Mouse (Mus musculus) hindbrain, embryonic 13.5 days (tissue): ENCODE data around the gene Bglap3. TPM values are rescaled to one million over a fixed set of nuclear protein-coding genes. Genes with fewer than 3 reads are reported as not detected.
"Not testable (repeated sequence)": the region's sequence is repeated elsewhere in the genome, so short reads cannot be mapped to it uniquely, and the experiment has no call there.

Source experiments
- ATAC-seq: fragments of 200-750 bp; cut with Nextera tagmentation; 2 replicates; pipeline ENCODE4 v1.8.0; 2017; ENCODE audit warnings: moderate TSS enrichment; ENCODE audit not compliant: low FRiP score
- H3K27ac ChIP-seq: fragments of 300-500 bp; sonication (generic); 2 replicates; pipeline ENCODE4 v1.5.1; 2015; ENCODE audit warnings: inconsistent platforms, mild to moderate bottlenecking, moderate library complexity
- H3K27me3 ChIP-seq: fragments of 300-500 bp; sonication (generic); 2 replicates; pipeline ENCODE4 v1.6.1; 2015; ENCODE audit warnings: mild to moderate bottlenecking, inconsistent platforms
- H3K36me3 ChIP-seq: fragments of 300-500 bp; sonication (generic); 2 replicates; pipeline ENCODE4 v1.6.1; 2015; ENCODE audit warnings: mild to moderate bottlenecking, inconsistent platforms
- H3K4me1 ChIP-seq: fragments of 300-500 bp; sonication (generic); replicated peaks from 2 replicates; pipeline ENCODE4 v1.6.1; 2015; ENCODE audit warnings: inconsistent platforms
- H3K4me2 ChIP-seq: fragments of 300-500 bp; sonication (generic); 2 replicates; pipeline ENCODE4 v1.6.1; 2015; ENCODE audit warnings: inconsistent platforms, mild to moderate bottlenecking, moderate library complexity
- H3K4me3 ChIP-seq: fragments of 300-500 bp; sonication (generic); 2 replicates; pipeline ENCODE4 v1.5.1; 2015; ENCODE audit warnings: mild to moderate bottlenecking, inconsistent platforms
- H3K9ac ChIP-seq: fragments of 300-500 bp; sonication (generic); 2 replicates; pipeline ENCODE4 v1.6.1; 2015; ENCODE audit warnings: mild to moderate bottlenecking, inconsistent platforms
- H3K9me3 ChIP-seq: fragments of 300-500 bp; sonication (generic); 2 replicates; pipeline ENCODE4 v1.6.1; 2016; ENCODE audit warnings: inconsistent platforms
- WGBS: fragments of 180-500 bp; shearing (Covaris S2); methylation state at CpG from one replicate; pipeline ENCODE4 v1.1.7; 2015; 5-methylcytosine and 5-hydroxymethylcytosine counted together
- polyA plus RNA-seq: library from polyadenylated mRNA; unstranded; fragments of >200 nt; fragmentation: Nextera tagmentation; extraction: Ambion mirVana; gene quantifications from 2 replicates; pipeline ENCODE4 v1.2.1, GENCODE M21; 2015

Bglap3 gene
- polyA plus RNA-seq, result 0.19 TPM in 1 of 2 replicates, not detected in the other

DNA sequence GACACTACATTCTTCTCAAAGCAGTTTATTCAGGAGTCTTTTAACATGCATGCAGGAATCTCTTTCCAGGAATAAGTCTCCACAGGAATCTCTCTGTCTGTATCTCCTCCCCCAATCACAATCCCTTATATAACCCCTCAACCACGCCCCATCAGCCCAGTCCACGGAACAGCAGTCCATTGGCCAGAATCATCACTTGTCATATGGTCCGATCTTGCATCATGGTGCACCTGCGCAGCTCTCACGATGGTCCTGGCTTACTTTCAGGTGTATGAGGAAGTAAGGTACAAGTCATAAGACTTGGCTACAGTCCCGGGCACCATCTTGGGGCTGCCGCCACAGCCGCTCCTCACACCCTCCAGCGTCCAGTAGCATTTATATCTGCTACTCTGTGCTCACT, at the start of gene Bglap3:
TSS of gene Bglap3 (minus strand) at position 101 of the 400 bp plus-strand sequence.
- ATAC-seq, H3K4me2 ChIP-seq, H3K4me3 ChIP-seq, H3K36me3 ChIP-seq, H3K9ac ChIP-seq, H3K4me1 ChIP-seq, H3K27ac ChIP-seq, H3K27me3 ChIP-seq: not testable (repeated sequence)
- H3K9me3 ChIP-seq, result peaks cover 11% of the 10 kb centered on the region
- WGBS, result 94% methylated on average over 9 of the region's 9 CpGs

DNA sequence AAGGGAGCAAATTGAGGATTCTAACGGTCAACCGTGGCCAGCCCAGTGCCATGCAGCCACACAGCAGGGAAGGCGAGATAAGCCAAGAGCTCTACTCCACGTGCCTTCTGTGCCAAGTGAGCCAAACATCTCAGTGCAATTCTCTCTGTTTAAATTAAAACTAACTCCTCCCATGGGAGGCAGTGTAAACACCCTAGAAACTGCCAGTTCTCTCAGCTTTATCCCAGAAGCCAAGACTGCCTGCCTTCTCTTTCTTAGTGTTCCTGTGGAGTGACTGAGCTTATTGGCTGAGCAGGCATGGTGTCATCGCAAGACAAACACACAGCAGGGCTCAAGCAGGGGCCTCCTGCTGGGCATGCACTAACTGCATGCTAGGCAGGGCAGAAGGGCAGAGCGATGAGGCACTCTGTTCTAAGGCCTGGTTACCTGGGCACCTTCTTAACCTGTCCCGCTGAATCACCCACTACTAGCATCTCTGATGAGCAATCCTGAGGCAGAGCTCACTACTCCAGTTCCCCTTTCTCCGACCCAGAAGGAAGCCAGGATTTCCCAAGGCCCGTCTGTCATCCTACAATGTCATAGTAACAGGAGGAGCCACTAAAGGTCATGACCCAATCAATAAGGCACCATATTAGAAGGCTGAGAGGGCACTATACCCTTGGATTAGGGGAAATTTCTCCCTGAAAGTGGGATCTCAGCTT, 49.6 kb upstream of the Bglap3 start:
- Histone ChIP-seq H3K4me1 (peaks cover 52% of the 10 kb centered on the region), H3K9me3 (no peaks in the 10 kb centered on the region), H3K36me3 (peaks cover 44% of the 10 kb centered on the region), H3K4me2 (peak overlapping the region; percentile 17), H3K27ac (no peak overlapping the region), H3K27me3 (no peaks in the 10 kb centered on the region), H3K9ac (peak overlapping the region; percentile 56), H3K4me3 (no peak overlapping the region; the same call in 1 of the 2 replicates)
- 35% methylated on average over 9 of the region's 9 CpGs for WGBS
- ATAC-seq, result no peak

- Histone ChIP-seq H3K27ac (no peak overlapping the region), H3K9me3 (no peaks in the 10 kb centered on the region), H3K4me1 (peaks cover 52% of the 10 kb centered on the region), H3K36me3 (peaks cover 58% of the 10 kb centered on the region), H3K4me3 (no peak overlapping the region), H3K4me2 (no peak overlapping the region), H3K27me3 (no peaks in the 10 kb centered on the region), H3K9ac (no peak overlapping the region)
- ATAC-seq, result no peak
- WGBS, result 96% methylated on average over 19 of the region's 19 CpGs
These were observed 48.2 kb upstream of the Bglap3 start for GRCm38 (mm10) chr3:88420771-88421170.

DNA sequence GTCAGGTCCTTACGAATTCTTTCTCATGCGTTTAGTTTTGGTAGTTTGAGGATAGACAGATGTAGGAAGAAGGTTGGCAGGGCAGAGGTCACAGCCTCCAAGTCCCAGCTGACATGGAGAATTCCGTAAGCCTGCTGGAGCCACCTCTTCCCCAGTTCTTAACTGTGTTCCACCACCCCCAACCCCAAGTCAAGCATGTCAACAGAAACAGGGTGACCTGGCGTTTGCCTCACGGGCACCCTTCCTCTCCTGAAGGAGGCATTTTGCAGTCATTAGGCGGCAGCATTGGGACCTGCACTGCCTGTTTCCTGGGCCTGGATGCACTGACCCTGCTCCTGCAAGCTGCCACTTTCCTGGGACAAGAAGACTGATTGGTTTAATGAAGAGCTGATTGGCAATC, 45.5 kb upstream of the Bglap3 start:
- Histone ChIP-seq H3K27ac (no peak overlapping the region), H3K9ac (no peak overlapping the region), H3K4me1 (peaks cover 36% of the 10 kb centered on the region), H3K4me3 (no peak overlapping the region), H3K9me3 (no peaks in the 10 kb centered on the region), H3K27me3 (no peaks in the 10 kb centered on the region), H3K36me3 (peaks cover 85% of the 10 kb centered on the region), H3K4me2 (no peak overlapping the region)
- no peak for ATAC-seq
- 88% methylated on average over 6 of the region's 6 CpGs for WGBS

DNA sequence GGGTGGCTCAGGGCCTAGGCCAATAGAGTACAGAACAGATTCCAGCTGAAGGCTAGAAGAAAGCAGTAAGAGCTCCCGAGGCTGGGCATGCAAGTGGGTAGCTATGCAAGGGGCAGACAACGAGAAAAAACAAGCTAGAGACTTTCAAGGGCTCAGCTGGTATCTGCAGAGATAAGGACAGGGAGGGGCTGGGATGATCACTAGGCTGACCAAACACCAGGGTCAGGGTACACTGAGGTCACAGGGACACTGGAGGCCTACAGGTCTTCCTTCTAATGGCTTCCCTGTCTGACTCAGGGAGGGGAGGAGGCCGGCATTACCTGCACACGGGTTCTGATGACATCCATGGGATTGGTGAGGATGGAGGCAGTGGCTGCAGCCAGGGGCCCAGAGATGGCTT, 43.1 kb upstream of the Bglap3 start:
- no peaks in the 10 kb centered on the region for H3K9me3 ChIP-seq
- H3K4me3 ChIP-seq, result no peak overlapping the region
- peaks cover 95% of the 10 kb centered on the region for H3K36me3 ChIP-seq
- WGBS, result 89% methylated on average over 4 of the region's 4 CpGs
- H3K4me1 ChIP-seq, result peaks cover 25% of the 10 kb centered on the region
- no peak overlapping the region for H3K4me2 ChIP-seq
- no peak overlapping the region for H3K27ac ChIP-seq
- ATAC-seq, result no peak
- no peaks in the 10 kb centered on the region for H3K27me3 ChIP-seq
- H3K9ac ChIP-seq, result peak overlapping the region; percentile 3; the same call in 1 of the 2 replicates

DNA sequence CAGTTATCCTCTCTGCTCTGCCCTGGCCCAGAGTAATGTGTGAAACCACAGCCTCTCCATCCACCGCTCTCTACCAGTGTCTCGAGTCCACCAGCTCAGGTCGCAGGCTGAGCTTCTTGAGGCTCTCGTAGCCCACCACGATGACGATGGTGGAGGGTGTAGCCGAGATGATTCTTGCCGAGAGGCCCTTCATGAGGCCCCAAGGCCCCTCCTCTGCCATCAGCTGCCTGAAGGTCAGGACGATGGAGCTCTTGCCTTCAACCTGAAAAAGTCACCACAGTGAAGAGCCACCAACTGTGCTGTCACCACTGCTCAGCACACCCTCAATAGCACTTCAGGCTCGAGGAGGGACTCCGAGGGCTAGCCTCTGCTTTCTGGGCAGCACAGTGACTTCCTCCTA, 40.1 kb upstream of the Bglap3 start:
- no peak overlapping the region for H3K4me2 ChIP-seq
- H3K9ac ChIP-seq, result no peak overlapping the region
- H3K4me3 ChIP-seq, result no peak overlapping the region
- H3K27me3 ChIP-seq, result no peaks in the 10 kb centered on the region
- H3K4me1 ChIP-seq, result peaks cover 27% of the 10 kb centered on the region
- ATAC-seq, result no peak
- H3K27ac ChIP-seq, result no peak overlapping the region
- no peaks in the 10 kb centered on the region for H3K9me3 ChIP-seq
- WGBS, result 93% methylated on average over 11 of the region's 11 CpGs
- H3K36me3 ChIP-seq, result peaks cover 65% of the 10 kb centered on the region

GRCm38 (mm10) chr3:88411681-88412080, 39.1 kb upstream of the Bglap3 start:
- Histone ChIP-seq H3K27me3 (no peaks in the 10 kb centered on the region), H3K4me3 (no peak overlapping the region), H3K27ac (no peak overlapping the region), H3K36me3 (peaks cover 57% of the 10 kb centered on the region), H3K4me1 (peaks cover 27% of the 10 kb centered on the region), H3K4me2 (no peak overlapping the region), H3K9ac (no peak overlapping the region), H3K9me3 (no peaks in the 10 kb centered on the region)
- WGBS, result 89% methylated on average over 4 of the region's 4 CpGs
- no peak for ATAC-seq

DNA sequence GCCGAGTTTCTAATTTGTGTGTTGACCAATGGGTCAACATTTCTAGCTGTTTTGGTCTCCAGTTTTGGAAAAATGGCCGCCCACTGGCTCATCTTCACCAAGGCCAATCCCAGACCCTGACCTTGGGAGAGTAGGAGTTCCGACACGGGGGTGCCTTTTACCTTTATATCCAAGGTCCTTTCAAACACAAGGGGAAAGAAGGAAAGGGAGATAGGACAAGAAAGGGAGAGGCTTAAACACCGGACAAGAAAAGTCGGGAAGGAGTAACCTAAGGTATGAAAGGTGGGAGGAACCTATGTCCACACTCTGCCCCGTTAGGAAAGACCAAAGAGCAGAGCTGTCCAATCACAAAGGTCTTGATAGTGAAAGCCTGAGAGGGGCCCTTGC, 38.1 kb upstream of the Bglap3 start:
- Histone ChIP-seq H3K36me3 (peaks cover 46% of the 10 kb centered on the region), H3K27ac (peak overlapping the region; percentile 92; the same call in 1 of the 2 replicates), H3K4me1 (peaks cover 27% of the 10 kb centered on the region), H3K27me3 (no peaks in the 10 kb centered on the region), H3K9me3 (no peaks in the 10 kb centered on the region), H3K4me3 (peak overlapping the region; percentile 61), H3K4me2 (peak overlapping the region; percentile 76), H3K9ac (peak overlapping the region; percentile 83; the same call in 1 of the 2 replicates)
- 31% methylated on average over 7 of the region's 7 CpGs for WGBS
- ATAC-seq, result no peak

DNA sequence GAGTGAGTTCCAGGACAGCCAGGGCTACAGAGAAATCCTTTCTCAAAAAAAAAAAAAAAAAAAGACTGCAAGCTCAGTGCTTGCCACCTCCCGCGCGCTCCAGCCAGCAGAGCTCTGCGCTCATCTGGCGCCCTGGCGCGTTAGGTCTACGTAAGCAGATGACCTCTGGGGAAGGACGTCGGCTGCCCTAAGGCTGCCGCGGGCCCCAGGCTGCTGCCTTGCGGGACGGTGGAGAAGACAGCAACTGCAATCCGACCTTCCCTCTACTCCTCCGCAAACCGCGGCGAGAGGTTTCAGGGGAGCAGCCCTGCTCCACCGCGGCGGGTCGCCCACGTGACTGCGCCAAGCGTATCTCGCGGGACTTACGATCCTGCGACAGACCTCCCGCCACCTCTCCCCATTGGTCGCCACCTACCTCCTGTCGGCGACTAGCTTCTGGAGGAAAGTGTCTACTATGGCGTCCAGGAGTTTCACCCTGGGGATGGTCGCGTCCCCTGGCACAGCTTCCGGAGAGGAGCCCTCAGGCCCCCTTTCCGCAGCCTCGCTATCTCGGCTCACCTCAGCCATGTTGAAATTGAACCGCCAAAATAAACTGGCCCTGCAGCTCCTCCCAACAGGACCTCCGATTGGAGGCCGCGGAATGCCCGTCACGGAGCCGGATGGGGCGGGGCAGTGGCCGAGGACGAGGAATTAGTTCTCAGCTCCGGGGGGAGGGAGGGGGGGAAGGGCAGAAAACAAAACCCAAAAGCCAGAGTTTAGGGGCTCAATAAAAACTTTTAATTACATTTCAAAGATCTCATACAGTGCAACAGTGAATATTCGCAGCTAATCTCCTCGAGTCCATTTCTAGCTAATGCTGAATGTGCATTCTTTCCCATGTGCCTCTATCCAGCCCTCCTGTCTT, 37.5 kb upstream of the Bglap3 start, which contains the start of gene Pmf1:
TSS of gene Pmf1 (minus strand) at position 591 of the 904 bp plus-strand sequence.
- peak within 1 kb of the TSS; percentile 83 for H3K9ac ChIP-seq
- H3K4me1 ChIP-seq, result peaks cover 27% of the 10 kb centered on the region
- no peaks in the 10 kb centered on the region for H3K27me3 ChIP-seq
- WGBS, result under 1% methylated on average over 54 of the region's 54 CpGs
- peak within 1 kb of the TSS; percentile 61 for H3K4me3 ChIP-seq
- H3K9me3 ChIP-seq, result no peaks in the 10 kb centered on the region
- ATAC-seq, result peak; percentile 94
- H3K4me2 ChIP-seq, result peak within 1 kb of the TSS; percentile 76
- H3K27ac ChIP-seq, result peak within 1 kb of the TSS; percentile 92
- peaks cover 40% of the 10 kb centered on the region for H3K36me3 ChIP-seq

DNA sequence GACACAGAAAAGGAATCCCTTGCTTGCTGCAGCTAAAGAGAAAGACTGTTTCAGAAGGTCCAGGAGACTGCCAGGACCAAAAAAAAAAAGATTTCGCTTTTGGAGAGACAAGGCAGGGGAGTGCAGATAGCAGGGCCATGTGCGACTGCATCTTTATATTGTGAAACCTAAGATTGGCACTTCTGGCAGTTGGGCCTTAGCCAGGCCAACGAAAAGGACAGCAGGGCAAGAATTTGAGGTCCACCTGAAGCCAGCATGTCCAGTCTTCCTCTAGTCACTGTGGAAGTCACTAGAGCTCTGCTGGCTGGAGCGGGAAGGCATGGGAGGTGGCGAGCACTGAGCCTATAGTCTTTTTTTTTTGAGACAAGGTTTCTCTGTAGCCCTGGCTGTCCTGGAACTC, 36.4 kb upstream of the Bglap3 start:
- peaks cover 30% of the 10 kb centered on the region for H3K36me3 ChIP-seq
- no peaks in the 10 kb centered on the region for H3K27me3 ChIP-seq
- H3K27ac ChIP-seq, result no peak overlapping the region
- H3K4me3 ChIP-seq, result peak overlapping the region; percentile 61
- 67% methylated on average over 5 of the region's 5 CpGs for WGBS
- H3K4me2 ChIP-seq, result peak overlapping the region; percentile 76
- peak overlapping the region; percentile 83 for H3K9ac ChIP-seq
- H3K4me1 ChIP-seq, result peaks cover 27% of the 10 kb centered on the region
- ATAC-seq, result no peak
- no peaks in the 10 kb centered on the region for H3K9me3 ChIP-seq

GRCm38 (mm10) chr3:88407529-88407928, 35.0 kb upstream of the Bglap3 start:
- no peak overlapping the region for H3K27ac ChIP-seq
- WGBS, result 61% methylated on average over 7 of the region's 7 CpGs
- H3K9ac ChIP-seq, result 0 out of 2 replicates have a peak overlapping the region, but pooled peaks have one; percentile 83
- peaks cover 16% of the 10 kb centered on the region for H3K36me3 ChIP-seq
- peaks cover 27% of the 10 kb centered on the region for H3K4me1 ChIP-seq
- H3K4me2 ChIP-seq, result no peak overlapping the region
- H3K4me3 ChIP-seq, result no peak overlapping the region
- no peaks in the 10 kb centered on the region for H3K9me3 ChIP-seq
- no peaks in the 10 kb centered on the region for H3K27me3 ChIP-seq
- ATAC-seq, result no peak

DNA sequence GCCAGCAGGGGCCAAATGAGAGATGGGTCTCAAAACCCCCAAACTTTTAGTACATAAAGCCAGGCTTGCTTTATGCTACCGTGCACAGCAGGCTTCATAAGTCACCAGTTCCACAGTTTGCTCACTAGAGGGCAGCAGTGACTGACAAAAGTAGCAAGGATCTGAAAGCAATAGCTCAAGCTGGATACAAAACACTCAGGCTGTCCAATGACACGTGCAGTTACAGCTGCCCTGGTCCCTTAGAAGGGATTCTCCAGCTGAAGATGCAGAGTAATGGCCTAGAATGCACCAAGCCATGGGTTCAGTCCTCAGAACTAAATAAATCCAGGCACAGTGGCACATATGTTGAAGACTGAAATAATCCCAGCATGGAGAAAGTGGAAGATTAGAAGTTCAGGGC, 34.5 kb upstream of the Bglap3 start:
- H3K9ac ChIP-seq, result 0 out of 2 replicates have a peak overlapping the region, but pooled peaks have one; percentile 83
- H3K4me2 ChIP-seq, result no peak overlapping the region
- H3K27me3 ChIP-seq, result no peaks in the 10 kb centered on the region
- no peaks in the 10 kb centered on the region for H3K9me3 ChIP-seq
- peaks cover 27% of the 10 kb centered on the region for H3K4me1 ChIP-seq
- no peak overlapping the region for H3K27ac ChIP-seq
- WGBS, result 0% methylated on average over 2 of the region's 2 CpGs
- 0 out of 2 replicates have a peak, but pooled peaks have one; percentile 21 for ATAC-seq
- peaks cover 12% of the 10 kb centered on the region for H3K36me3 ChIP-seq
- H3K4me3 ChIP-seq, result no peak overlapping the region
